Mouse (Mus musculus) cerebellum, postnatal 4 days (tissue): ENCODE measurements at regions not wholly inside any gene's neighbourhood (a gene's known extent, or its start where the extent isn't known, plus 50 kb on each side); places are given as distances from the start of the nearest gene placed in this dataset.
A peak's percentile ranks its signal among the peaks of the same experiment; 100 is the strongest.

ENCODE experiments used
- DNase-seq, 2 experiments: peaks; one replicate each; pipeline ENCODE4 v3.0.0; 2022; ENCODE audit warnings: low spot score in 2 of 2, mixed read lengths in 1 of 2

- no peak for DNase-seq
Observed at GRCm38 (mm10) chr1:56583671-56584070, 53.6 kb downstream of the Hsfy2 start.

- no peak for DNase-seq
Observed at GRCm38 (mm10) chr1:56548050-56548449, 89.2 kb downstream of the Hsfy2 start.

DNA sequence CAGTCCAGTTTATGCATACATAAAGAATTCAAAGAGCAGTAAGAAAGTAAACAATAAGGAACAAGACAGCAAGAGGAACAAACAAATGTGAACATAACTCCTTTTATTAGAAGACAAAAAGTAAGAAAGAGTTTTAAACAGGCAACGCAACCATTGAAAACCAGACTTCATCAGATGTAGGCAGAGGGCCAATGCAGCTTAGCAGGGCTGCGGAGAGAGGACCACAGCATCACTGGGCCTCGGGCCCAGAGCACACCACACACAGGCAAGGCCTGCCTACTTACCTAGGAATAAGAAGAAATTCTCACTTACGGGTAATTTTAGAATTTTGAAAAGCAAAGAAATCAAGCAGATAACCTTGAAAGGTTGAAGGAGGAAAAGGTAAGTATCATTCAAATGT lies 106.4 kb downstream of the Hsfy2 start:
- peak in 1 of 2 experiments; percentile 2 for DNase-seq
